Mouse (Mus musculus) cerebellum, adult 2 months (tissue): Measurements from ENCODE around the gene Fnbp4. TPM values are rescaled to one million over a fixed set of nuclear protein-coding genes. Genes with fewer than 3 reads are reported as not detected.

Source experiments
- DNase-seq, 2 experiments: peaks; one replicate each; pipeline ENCODE4 v3.0.0; 2021
- H3K27ac ChIP-seq: fragments of 200-500 bp; 2 replicates; pipeline ENCODE4 v1.5.1; 2012; ENCODE audit warnings: low read length, control low read depth, inconsistent platforms; ENCODE audit not compliant: insufficient read depth
- H3K27me3 ChIP-seq: fragments of 200-500 bp; 2 replicates; pipeline ENCODE4 v1.6.1; 2012; ENCODE audit warnings: inconsistent platforms, mild to moderate bottlenecking, low read length, moderate library complexity; ENCODE audit not compliant: control insufficient read depth, insufficient read depth
- H3K4me1 ChIP-seq: fragments of 200-500 bp; 2 replicates; pipeline ENCODE4 v1.6.1; 2011; ENCODE audit warnings: low read length; ENCODE audit not compliant: control insufficient read depth, insufficient read depth
- H3K4me3 ChIP-seq: fragments of 200-500 bp; replicated peaks from 2 replicates; pipeline ENCODE3; 2011; ENCODE audit warnings: mild to moderate bottlenecking, low read depth, low read length, control low read depth; ENCODE audit not compliant: insufficient read depth
- CTCF ChIP-seq: fragments of 200-500 bp; IDR thresholded peaks from 2 replicates; pipeline ENCODE4 v1.5.1; 2011; ENCODE audit warnings: low read depth, mild to moderate bottlenecking, control low read depth, low read length, moderate library complexity, borderline replicate concordance; ENCODE audit not compliant: insufficient read depth
- POLR2A ChIP-seq: fragments of 200-500 bp; IDR thresholded peaks from 2 replicates; pipeline ENCODE4 v1.6.1; 2011; ENCODE audit warnings: low read length, control low read depth, borderline replicate concordance; ENCODE audit not compliant: insufficient read depth
- WGBS: fragments of 180-500 bp; shearing (Covaris S2); methylation state at CpG from one replicate; pipeline ENCODE4 v1.1.7; 2018; 5-methylcytosine and 5-hydroxymethylcytosine counted together
- polyA plus RNA-seq: library from polyadenylated mRNA; depleted of rRNA; stranded (reverse); fragments of >200 nt; gene quantifications from 2 replicates; pipeline ENCODE4 v1.2.3, GENCODE M21; 2012; rRNA removed

The Fnbp4 gene
- 98.4 and 105 TPM in 2 replicates for polyA plus RNA-seq

GRCm38 (mm10) chr2:90745053-90745678 is at the start of gene Fnbp4:
Fnbp4 (plus strand) TSS chr2:90745370.
- Histone ChIP-seq H3K4me1 (no peaks in the 10 kb centered on the region), H3K4me3 (peak within 1 kb of the TSS; percentile 99), H3K27me3 (no peaks in the 10 kb centered on the region), H3K27ac (peak within 1 kb of the TSS; percentile 50)
- WGBS: under 1% methylated on average over 44 of the region's 44 CpGs
- peak; percentile 98 to 99 for DNase-seq
- TF ChIP-seq POLR2A: peak; percentile 56; the same call in 1 of the 2 replicates
- no peak for TF ChIP-seq CTCF

DNA sequence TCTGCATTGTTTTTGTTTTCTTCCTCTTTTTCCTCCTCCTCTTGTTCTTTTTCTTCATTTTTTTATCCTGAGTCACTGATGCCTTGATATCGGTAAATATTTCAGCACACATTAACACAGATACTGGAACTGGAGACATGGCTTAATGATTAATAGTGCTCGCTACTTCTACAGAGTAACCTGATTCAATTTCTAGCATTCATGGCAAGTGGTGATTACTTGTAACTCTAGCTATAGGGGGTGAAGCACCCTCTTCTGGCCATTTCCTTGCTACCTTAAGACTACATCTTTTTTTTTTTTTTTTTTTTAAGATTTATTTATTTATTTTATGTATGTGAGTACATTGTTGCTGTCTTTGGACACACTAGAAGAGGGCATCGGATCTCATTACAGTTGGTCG is 44.2 kb upstream of the Fnbp4 start:
- no peaks in the 10 kb centered on the region for H3K4me1 ChIP-seq
- TF ChIP-seq CTCF (no peak), POLR2A (no peak)
- H3K4me3 ChIP-seq: no peak overlapping the region
- WGBS: 91% methylated on average over 4 of the region's 4 CpGs
- no peaks in the 10 kb centered on the region for H3K27me3 ChIP-seq
- no peak overlapping the region for H3K27ac ChIP-seq
- DNase-seq: no peak

GRCm38 (mm10) chr2:90708548-90708947 is 36.6 kb upstream of the Fnbp4 start:
- Histone ChIP-seq H3K27me3 (no peaks in the 10 kb centered on the region), H3K4me3 (no peak overlapping the region), H3K27ac (no peak overlapping the region), H3K4me1 (no peaks in the 10 kb centered on the region)
- 20% methylated on average over 1 of the region's 1 CpGs for WGBS
- TF ChIP-seq CTCF: no peak
- TF ChIP-seq POLR2A: no peak
- DNase-seq: no peak

GRCm38 (mm10) chr2:90715555-90716092 is 29.5 kb upstream of the Fnbp4 start:
- Histone ChIP-seq H3K27me3 (no peaks in the 10 kb centered on the region), H3K4me1 (no peaks in the 10 kb centered on the region), H3K27ac (no peak overlapping the region), H3K4me3 (no peak overlapping the region)
- TF ChIP-seq CTCF (no peak), POLR2A (no peak)
- no peak for DNase-seq
- WGBS: 95% methylated on average over 7 of the region's 7 CpGs

GRCm38 (mm10) chr2:90717366-90717765 is 27.8 kb upstream of the Fnbp4 start:
- H3K27ac ChIP-seq: no peak overlapping the region
- no peaks in the 10 kb centered on the region for H3K27me3 ChIP-seq
- no peak overlapping the region for H3K4me3 ChIP-seq
- no peak for DNase-seq
- TF ChIP-seq POLR2A (no peak), CTCF (no peak)
- WGBS: 90% methylated on average over 4 of the region's 4 CpGs
- no peaks in the 10 kb centered on the region for H3K4me1 ChIP-seq

DNA sequence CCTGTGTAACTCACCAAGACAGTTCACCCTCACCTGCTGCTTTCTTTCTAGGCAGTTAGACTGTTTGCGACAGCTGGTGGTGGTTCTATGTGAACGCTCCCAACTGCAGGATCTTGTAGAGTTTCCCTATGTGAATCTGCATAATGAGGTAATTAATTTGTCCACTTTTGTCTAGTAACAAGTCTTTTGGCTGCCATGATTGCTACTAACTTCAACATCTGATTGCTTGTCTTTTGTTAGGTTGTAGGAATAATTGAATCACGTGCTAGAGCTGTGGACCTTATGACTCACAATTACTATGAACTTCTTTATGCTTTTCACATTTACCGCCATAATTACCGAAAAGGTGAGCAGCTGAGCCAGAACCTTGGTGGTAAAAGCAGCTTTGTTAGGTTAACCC is 27.2 kb upstream of the Fnbp4 start:
- Histone ChIP-seq H3K27ac (no peak overlapping the region), H3K4me3 (no peak overlapping the region), H3K27me3 (no peaks in the 10 kb centered on the region), H3K4me1 (no peaks in the 10 kb centered on the region)
- DNase-seq: no peak
- 91% methylated on average over 5 of the region's 5 CpGs for WGBS
- TF ChIP-seq POLR2A: no peak
- no peak for TF ChIP-seq CTCF

DNA sequence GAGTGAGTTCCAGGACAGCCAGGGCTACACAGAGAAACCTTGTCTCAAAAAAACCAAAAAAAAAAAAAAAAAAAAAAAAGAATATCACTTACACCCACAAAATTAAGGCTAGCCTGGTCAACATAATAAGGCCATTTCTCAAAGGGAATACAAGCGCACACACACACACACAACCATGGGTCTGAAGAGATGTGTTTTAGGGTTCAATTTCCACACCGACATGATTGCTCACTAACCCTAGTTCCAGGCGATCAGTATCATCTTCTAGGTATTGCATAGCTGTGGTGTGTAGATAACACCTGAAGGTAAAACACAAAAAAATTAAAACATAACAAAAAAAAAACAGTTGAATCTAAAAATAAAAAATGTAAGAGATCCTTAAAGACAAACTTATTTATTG is 18.4 kb upstream of the Fnbp4 start:
- Histone ChIP-seq H3K27me3 (no peaks in the 10 kb centered on the region), H3K27ac (no peak overlapping the region), H3K4me3 (no peak overlapping the region), H3K4me1 (no peaks in the 10 kb centered on the region)
- DNase-seq: no peak
- TF ChIP-seq CTCF (no peak), POLR2A (no peak)
- WGBS: 98% methylated on average over 3 of the region's 3 CpGs

DNA sequence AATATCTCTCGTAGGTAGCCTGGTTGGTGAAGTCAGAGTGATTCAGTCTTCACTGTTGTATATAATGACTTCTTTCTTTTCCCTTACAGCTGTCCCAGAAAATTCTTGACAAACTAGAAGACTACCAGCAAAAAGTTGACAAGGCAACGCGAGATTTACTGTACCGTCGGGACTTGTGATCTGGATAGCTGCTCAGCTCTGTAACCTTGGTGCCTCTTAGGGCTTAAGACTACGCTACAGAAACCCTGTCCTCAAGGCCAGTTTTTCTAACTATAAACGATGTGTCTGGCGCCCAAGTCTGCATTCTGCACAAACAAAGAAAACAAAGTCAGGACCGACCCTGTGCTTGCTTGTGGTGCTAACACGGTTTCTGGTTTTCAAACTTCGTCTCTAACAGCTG is 9.8 kb upstream of the Fnbp4 start:
- 91% methylated on average over 11 of the region's 11 CpGs for WGBS
- TF ChIP-seq CTCF: no peak
- no peak for TF ChIP-seq POLR2A
- no peak for DNase-seq
- Histone ChIP-seq H3K4me3 (no peak overlapping the region), H3K27me3 (no peaks in the 10 kb centered on the region), H3K4me1 (no peaks in the 10 kb centered on the region), H3K27ac (no peak overlapping the region)

- no peak for TF ChIP-seq CTCF
- no peak for TF ChIP-seq POLR2A
- Histone ChIP-seq H3K4me1 (no peaks in the 10 kb centered on the region), H3K27ac (no peak overlapping the region), H3K4me3 (no peak overlapping the region), H3K27me3 (no peaks in the 10 kb centered on the region)
- 94% methylated on average over 3 of the region's 3 CpGs for WGBS
- no peak for DNase-seq
Observed at GRCm38 (mm10) chr2:90738801-90739200, 6.4 kb upstream of the Fnbp4 start.
